Mouse (Mus musculus) embryonic facial prominence, embryonic 11.5 days (tissue): ENCODE measurements around the gene Cltrn. TPM values are rescaled to one million over a fixed set of nuclear protein-coding genes. Genes with fewer than 3 reads are reported as not detected.

Source experiments
- ATAC-seq: fragments of 200-750 bp; cut with Nextera tagmentation; replicated peaks from 2 replicates; pipeline ENCODE4 v1.8.0; 2017; ENCODE audit warnings: low read depth; ENCODE audit not compliant: insufficient number of reproducible peaks, low FRiP score, low TSS enrichment
- DNase-seq: peaks from one replicate; pipeline ENCODE4 v3.0.0-alpha.2; 2015; ENCODE audit warnings: low spot score
- H3K27ac ChIP-seq: fragments of 300-500 bp; sonication (generic); replicated peaks from 2 replicates; pipeline ENCODE4 v1.5.1; 2014; ENCODE audit warnings: mild to moderate bottlenecking, low read depth, low read length, control low read depth
- H3K27me3 ChIP-seq: fragments of 300-500 bp; sonication (generic); 2 replicates; pipeline ENCODE4 v1.6.1; 2014; ENCODE audit warnings: mild to moderate bottlenecking, low read length, moderate library complexity, mixed read lengths; ENCODE audit not compliant: control insufficient read depth, insufficient read depth
- H3K36me3 ChIP-seq: fragments of 300-500 bp; sonication (generic); replicated peaks from 2 replicates; pipeline ENCODE4 v1.6.1; 2014; ENCODE audit warnings: low read depth, mild to moderate bottlenecking, low read length, moderate library complexity, mixed read lengths; ENCODE audit not compliant: control insufficient read depth, insufficient read depth
- H3K4me1 ChIP-seq: fragments of 300-500 bp; sonication (generic); 2 replicates; pipeline ENCODE4 v1.6.1; 2014; ENCODE audit warnings: low read length, mixed read lengths; ENCODE audit not compliant: control insufficient read depth, insufficient read depth
- H3K4me2 ChIP-seq: fragments of 300-500 bp; sonication (generic); 2 replicates; pipeline ENCODE4 v1.6.1; 2014; ENCODE audit warnings: low read depth, mild to moderate bottlenecking, control low read depth, low read length, moderate library complexity
- H3K4me3 ChIP-seq: fragments of 300-500 bp; sonication (generic); 2 replicates; pipeline ENCODE4 v1.5.1; 2014; ENCODE audit warnings: low read depth, low read length, control low read depth
- H3K9ac ChIP-seq: fragments of 300-500 bp; sonication (generic); replicated peaks from 2 replicates; pipeline ENCODE4 v1.6.1; 2014; ENCODE audit warnings: mild to moderate bottlenecking, control low read depth, low read length
- H3K9me3 ChIP-seq: fragments of 300-500 bp; sonication (generic); replicated peaks from 2 replicates; pipeline ENCODE4 v1.6.1; 2016; ENCODE audit warnings: mild to moderate bottlenecking, low read length, inconsistent platforms, mixed read lengths; ENCODE audit not compliant: control insufficient read depth
- WGBS: fragments of 180-500 bp; shearing (Covaris S2); extraction: QIAGEN DNeasy Blood & Tissue Kit; methylation state at CpG from one replicate; pipeline ENCODE4 v1.1.7; 2014; 5-methylcytosine and 5-hydroxymethylcytosine counted together
- polyA plus RNA-seq: library from polyadenylated mRNA; unstranded; fragments of >200 nt; fragmentation: Nextera tagmentation; extraction: Ambion mirVana; gene quantifications from 2 replicates; pipeline ENCODE4 v1.2.1, GENCODE M21; 2014

Cltrn gene
- 0.56 TPM in 1 of 2 replicates, not detected in the other for polyA plus RNA-seq

DNA sequence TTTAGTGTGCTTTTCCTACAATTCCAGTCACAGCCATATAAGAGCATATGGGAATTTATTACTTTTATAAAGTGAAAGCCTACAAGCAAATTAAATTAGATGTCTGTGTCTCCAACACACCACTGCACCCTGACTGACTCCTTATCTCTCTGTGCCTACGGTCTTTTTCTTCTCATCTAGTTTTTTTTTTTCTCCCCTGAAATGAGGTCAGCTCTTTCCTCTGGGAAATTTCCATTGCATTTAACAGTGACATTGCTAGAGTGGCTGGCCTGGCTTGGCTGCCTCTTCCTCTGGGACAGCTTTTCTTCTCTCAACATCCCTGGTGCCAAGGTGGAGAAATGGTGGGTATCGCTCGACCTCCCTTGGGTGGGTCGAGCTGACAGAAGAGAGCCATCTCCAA, at the start of gene Cltrn:
TSS of gene Cltrn (plus strand) at position 249 of the 400 bp plus-strand sequence.
- H3K9ac ChIP-seq, result no peak within 1 kb of the TSS
- DNase-seq (no peak), ATAC-seq (no peak)
- no peaks in the 10 kb centered on the region for H3K4me1 ChIP-seq
- no peaks in the 10 kb centered on the region for H3K36me3 ChIP-seq
- H3K9me3 ChIP-seq, result no peaks in the 10 kb centered on the region
- no peak within 1 kb of the TSS for H3K4me3 ChIP-seq
- no peaks in the 10 kb centered on the region; the same call in 1 of the 2 replicates for H3K27me3 ChIP-seq
- WGBS, result 88% methylated on average over 4 of the region's 4 CpGs
- no peak within 1 kb of the TSS for H3K27ac ChIP-seq
- H3K4me2 ChIP-seq, result no peak within 1 kb of the TSS

DNA sequence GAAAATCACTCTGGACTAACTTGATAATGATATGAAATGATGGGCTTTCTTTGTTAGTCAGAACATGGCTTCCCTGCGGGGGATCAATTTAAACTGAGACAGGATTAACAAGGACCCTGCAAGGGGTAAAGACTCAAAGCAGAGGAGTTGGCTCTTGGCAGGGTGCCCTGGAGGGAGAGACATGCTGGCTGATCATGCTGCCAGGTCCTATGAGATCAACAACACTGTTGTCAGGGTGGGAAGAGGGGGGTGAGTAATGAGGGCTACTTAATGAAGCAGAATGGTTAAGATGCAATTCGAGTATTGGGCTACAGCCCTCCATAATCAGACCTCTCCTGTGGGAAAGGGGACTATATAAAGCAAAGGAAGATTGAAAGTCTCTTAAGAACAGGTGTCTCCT, 49.7 kb upstream of the Cltrn start:
- H3K4me3 ChIP-seq, result no peak overlapping the region
- H3K9ac ChIP-seq, result no peak overlapping the region
- H3K27ac ChIP-seq, result no peak overlapping the region
- H3K36me3 ChIP-seq, result no peaks in the 10 kb centered on the region
- H3K4me2 ChIP-seq, result no peak overlapping the region
- H3K27me3 ChIP-seq, result no peaks in the 10 kb centered on the region
- WGBS, result 30% methylated on average over 2 of the region's 2 CpGs
- no peaks in the 10 kb centered on the region for H3K9me3 ChIP-seq
- no peak for ATAC-seq
- DNase-seq, result no peak
- H3K4me1 ChIP-seq, result no peaks in the 10 kb centered on the region

DNA sequence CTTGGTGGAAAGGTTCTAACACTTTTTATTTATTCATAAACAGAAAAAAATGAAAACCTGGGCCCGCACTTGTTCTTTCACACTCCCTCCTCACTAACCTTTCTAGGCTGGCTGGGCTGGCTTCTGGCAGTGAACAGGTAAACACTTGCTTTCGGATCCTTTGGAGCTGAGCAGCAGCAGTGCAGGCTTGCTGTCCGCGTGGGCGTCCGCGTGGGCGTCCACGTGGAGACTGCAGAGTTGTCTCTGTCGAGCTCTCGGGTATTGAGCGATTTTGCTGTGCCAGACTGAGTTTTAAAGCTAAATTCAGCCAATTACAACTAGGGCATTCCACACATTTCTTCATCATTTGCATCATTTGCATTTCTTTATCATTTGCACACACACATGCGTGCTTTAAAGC, 46.6 kb upstream of the Cltrn start:
- ATAC-seq (no peak), DNase-seq (no peak)
- WGBS, result 69% methylated on average over 13 of the region's 13 CpGs
- Histone ChIP-seq H3K27ac (no peak overlapping the region), H3K4me1 (no peaks in the 10 kb centered on the region), H3K9me3 (no peaks in the 10 kb centered on the region), H3K9ac (no peak overlapping the region), H3K4me2 (no peak overlapping the region), H3K36me3 (no peaks in the 10 kb centered on the region), H3K4me3 (no peak overlapping the region), H3K27me3 (no peaks in the 10 kb centered on the region)

DNA sequence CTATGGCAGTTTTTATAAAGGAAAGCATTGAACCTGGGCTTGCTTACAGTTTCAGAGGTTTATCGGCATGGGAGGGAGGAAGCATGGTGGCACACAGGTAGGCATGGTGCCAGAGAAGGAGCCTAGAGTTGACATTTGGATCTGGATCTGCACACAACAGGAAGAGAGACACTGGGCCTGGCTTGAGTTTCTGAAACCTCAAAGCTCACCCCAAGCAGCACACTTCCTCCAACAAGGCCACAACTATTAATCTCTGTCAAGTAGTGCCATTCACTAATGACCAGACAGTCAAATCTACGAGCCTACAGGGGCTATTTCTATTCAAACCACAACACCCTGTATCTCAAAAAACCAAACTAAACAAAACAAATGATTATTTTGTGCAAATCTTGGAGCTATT, 41.9 kb upstream of the Cltrn start:
- ATAC-seq, result no peak
- Histone ChIP-seq H3K4me3 (no peak overlapping the region), H3K9ac (no peak overlapping the region), H3K27me3 (no peaks in the 10 kb centered on the region), H3K36me3 (no peaks in the 10 kb centered on the region), H3K4me1 (no peaks in the 10 kb centered on the region), H3K9me3 (no peaks in the 10 kb centered on the region), H3K27ac (no peak overlapping the region), H3K4me2 (no peak overlapping the region)
- DNase-seq, result no peak
- 83% methylated on average over 2 of the region's 2 CpGs for WGBS

DNA sequence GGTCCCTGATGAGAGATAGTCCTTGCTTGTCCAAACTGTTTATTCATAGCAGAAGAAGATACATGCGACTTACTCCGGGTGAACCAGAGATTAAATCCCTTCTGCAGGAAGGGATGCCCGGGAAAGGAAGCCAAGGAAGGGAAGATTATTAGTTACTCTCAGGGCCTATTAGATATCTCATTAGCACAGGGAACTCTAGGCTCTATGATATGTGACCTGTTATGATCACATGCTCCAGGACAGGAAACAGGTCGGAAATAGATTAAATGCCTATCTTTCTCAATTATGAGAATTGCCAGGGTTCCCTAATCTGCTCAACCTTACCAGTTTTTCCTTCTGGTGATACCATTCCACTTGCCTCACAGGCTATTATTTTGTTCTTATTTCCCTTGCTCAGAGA, 32.9 kb upstream of the Cltrn start:
- H3K4me1 ChIP-seq, result no peaks in the 10 kb centered on the region
- WGBS, result 84% methylated on average over 4 of the region's 4 CpGs
- no peaks in the 10 kb centered on the region for H3K27me3 ChIP-seq
- no peak for DNase-seq
- H3K36me3 ChIP-seq, result no peaks in the 10 kb centered on the region
- H3K4me3 ChIP-seq, result no peak overlapping the region
- H3K9ac ChIP-seq, result no peak overlapping the region
- no peak overlapping the region for H3K4me2 ChIP-seq
- no peak overlapping the region for H3K27ac ChIP-seq
- ATAC-seq, result no peak
- no peaks in the 10 kb centered on the region for H3K9me3 ChIP-seq

DNA sequence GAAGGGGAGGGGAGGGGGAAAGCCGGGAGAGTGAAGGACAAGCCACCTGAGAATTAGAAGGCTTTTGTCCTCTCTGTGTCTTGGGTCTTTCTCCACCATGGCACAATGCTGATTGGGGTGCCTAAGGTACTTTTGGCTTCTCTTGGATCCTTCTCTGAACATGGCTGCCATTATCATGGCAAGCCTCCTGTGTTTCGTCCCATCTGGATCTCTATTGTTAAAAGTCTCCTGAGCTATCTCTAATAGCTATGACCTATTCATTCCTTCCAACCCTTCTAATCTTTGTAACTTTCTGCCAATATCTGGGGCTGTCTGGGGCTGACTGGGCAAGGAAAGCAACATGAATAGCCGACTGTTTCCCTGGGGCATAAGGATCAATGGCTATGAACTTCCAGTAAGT, 30.1 kb upstream of the Cltrn start:
- WGBS, result 82% methylated on average over 3 of the region's 3 CpGs
- Histone ChIP-seq H3K4me2 (no peak overlapping the region), H3K36me3 (no peaks in the 10 kb centered on the region), H3K4me3 (no peak overlapping the region), H3K27ac (no peak overlapping the region), H3K27me3 (no peaks in the 10 kb centered on the region), H3K9me3 (no peaks in the 10 kb centered on the region), H3K4me1 (no peaks in the 10 kb centered on the region), H3K9ac (no peak overlapping the region)
- DNase-seq (no peak), ATAC-seq (no peak)

DNA sequence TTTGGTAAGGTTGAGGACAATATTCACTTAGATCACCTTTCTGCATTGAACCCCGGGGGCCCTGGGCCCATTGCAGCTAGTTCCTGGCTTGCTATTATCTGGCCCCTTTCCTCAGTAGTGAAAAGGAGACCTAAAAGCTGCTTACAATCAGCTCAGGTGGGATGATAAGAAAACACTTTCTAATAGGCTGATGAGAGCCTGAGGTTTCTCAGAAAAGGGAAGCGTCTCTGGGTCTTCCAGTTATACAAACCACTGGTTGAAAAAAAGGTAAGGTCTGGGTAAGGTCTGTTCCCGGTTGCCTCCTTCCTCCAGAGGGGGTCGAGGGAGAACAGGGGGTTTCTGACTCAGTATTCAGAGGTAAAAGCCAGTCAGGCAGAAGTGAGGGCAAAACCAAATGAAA, 29.6 kb upstream of the Cltrn start:
- ATAC-seq (no peak), DNase-seq (no peak)
- Histone ChIP-seq H3K27ac (no peak overlapping the region), H3K9ac (no peak overlapping the region), H3K36me3 (no peaks in the 10 kb centered on the region), H3K9me3 (no peaks in the 10 kb centered on the region), H3K27me3 (no peaks in the 10 kb centered on the region), H3K4me1 (no peaks in the 10 kb centered on the region), H3K4me2 (no peak overlapping the region), H3K4me3 (no peak overlapping the region)
- WGBS, result 58% methylated on average over 4 of the region's 4 CpGs

DNA sequence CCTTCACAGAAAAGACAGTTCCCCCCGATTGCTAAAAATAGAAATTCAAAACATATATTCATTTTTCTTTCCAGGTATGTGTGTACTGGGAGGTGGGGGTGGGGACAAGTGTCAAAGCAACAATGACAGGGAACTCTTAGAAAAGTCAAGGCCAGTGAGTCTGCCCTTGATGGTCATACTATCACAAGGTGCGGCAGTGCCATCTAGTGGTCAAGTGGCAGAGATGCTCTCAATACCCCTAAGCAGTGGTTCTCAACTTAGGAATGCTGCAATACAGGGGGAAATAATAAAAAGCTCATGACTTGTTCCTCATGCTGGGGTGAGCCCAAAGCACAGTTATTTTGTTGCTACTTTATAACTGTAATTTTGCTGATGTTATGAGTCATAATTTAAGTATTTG, 22.4 kb upstream of the Cltrn start:
- Histone ChIP-seq H3K9ac (no peak overlapping the region), H3K4me3 (no peak overlapping the region), H3K27me3 (no peaks in the 10 kb centered on the region), H3K4me2 (no peak overlapping the region), H3K27ac (no peak overlapping the region), H3K9me3 (no peaks in the 10 kb centered on the region), H3K36me3 (no peaks in the 10 kb centered on the region), H3K4me1 (no peaks in the 10 kb centered on the region)
- ATAC-seq (peak; percentile 62; the same call in 1 of the 2 replicates), DNase-seq (peak; percentile 82)
- 20% methylated on average over 2 of the region's 2 CpGs for WGBS
